Mouse (Mus musculus) ovary, postnatal 14 days (tissue): ENCODE data around the gene Rftn1.

ENCODE experiments used
- DNase-seq: peaks from one replicate; pipeline ENCODE4 v3.0.0; 2022; ENCODE audit warnings: low spot score

The Rftn1 gene

GRCm38 (mm10) chr17:49981591-49981990 lies 208.9 kb downstream of the Rftn1 start:
- no peak for DNase-seq

GRCm38 (mm10) chr17:49979761-49980285 lies 210.7 kb downstream of the Rftn1 start:
- DNase-seq: no peak

- no peak for DNase-seq
Observed at GRCm38 (mm10) chr17:49977424-49977790, 213.1 kb downstream of the Rftn1 start.

- DNase-seq: no peak
Observed at GRCm38 (mm10) chr17:49976678-49977423, 213.6 kb downstream of the Rftn1 start.

- DNase-seq: no peak
Observed at GRCm38 (mm10) chr17:49975481-49975880, 215.0 kb downstream of the Rftn1 start.

- no peak for DNase-seq
Observed at GRCm38 (mm10) chr17:49974996-49975395, 215.5 kb downstream of the Rftn1 start.

GRCm38 (mm10) chr17:49972164-49972563 lies 218.3 kb downstream of the Rftn1 start:
- DNase-seq: no peak

GRCm38 (mm10) chr17:49971057-49971456 lies 219.4 kb downstream of the Rftn1 start:
- no peak for DNase-seq

- peak; percentile 39 for DNase-seq
Observed at GRCm38 (mm10) chr17:49968467-49969207, 221.8 kb downstream of the Rftn1 start.

GRCm38 (mm10) chr17:49965846-49966762 lies 224.4 kb downstream of the Rftn1 start:
- DNase-seq: no peak

- DNase-seq: no peak
Observed at GRCm38 (mm10) chr17:49965035-49965434, 225.4 kb downstream of the Rftn1 start.

GRCm38 (mm10) chr17:49964471-49964870 lies 226.0 kb downstream of the Rftn1 start:
- no peak for DNase-seq

- no peak for DNase-seq
Observed at GRCm38 (mm10) chr17:49959021-49959420, 231.5 kb downstream of the Rftn1 start.

GRCm38 (mm10) chr17:49951856-49952607 lies 238.4 kb downstream of the Rftn1 start:
- no peak for DNase-seq

- DNase-seq: peak; percentile 77
Observed at GRCm38 (mm10) chr17:49951491-49951855, 239.0 kb downstream of the Rftn1 start.

- no peak for DNase-seq
Observed at GRCm38 (mm10) chr17:49942674-49943073, 247.8 kb downstream of the Rftn1 start.
